Mouse (Mus musculus): ENCODE results near the gene Arhgap33.
A peak's percentile ranks its signal among the peaks of the same experiment; 100 is the strongest.
"Not testable (repeated sequence)": the region's sequence is repeated elsewhere in the genome, so short reads cannot be mapped to it uniquely, and the experiment has no call there.

The Arhgap33 gene

DNA sequence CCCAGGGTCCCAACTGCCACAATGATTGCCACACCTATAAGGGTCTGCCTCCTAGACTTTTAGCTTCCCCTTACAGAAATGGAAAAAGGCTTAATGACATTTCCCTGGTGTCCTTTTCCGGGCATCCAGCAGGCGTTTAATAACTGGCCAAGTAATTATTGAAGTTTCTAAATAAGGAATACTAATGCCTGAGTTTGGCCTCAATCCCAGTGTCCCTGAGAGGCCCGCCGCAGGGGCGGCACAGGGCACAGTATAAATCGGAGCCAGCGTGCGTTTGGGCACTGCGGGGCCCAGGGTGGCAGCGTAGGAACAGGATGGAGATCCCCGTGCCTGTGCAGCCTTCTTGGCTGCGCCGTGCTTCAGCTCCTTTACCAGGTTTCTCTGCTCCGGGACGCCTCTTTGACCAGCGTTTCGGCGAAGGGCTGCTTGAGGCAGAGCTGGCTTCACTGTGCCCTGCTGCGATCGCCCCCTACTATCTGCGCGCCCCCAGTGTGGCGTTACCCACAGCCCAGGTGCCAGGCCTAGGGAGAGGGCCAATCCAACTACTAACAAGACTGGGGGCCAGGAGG, 18.2 kb upstream of the Arhgap33 start:
- peak; percentile 50 to 79 for DNase-seq (ENCODE audit: low spot score in 2 of 2)

- DNase-seq (ENCODE audit: low spot score in 2 of 2): peak; percentile 96 to 97
Measured at GRCm38 (mm10) chr7:30552102-30553020, 17.5 kb upstream of the Arhgap33 start, which contains the start of the genes Hspb6 and Proser3. Gene Hspb6 (plus strand): TSS chr7:30552178. Gene Proser3 (minus strand): TSS chr7:30552299.

GRCm38 (mm10) chr7:30551445-30552101, 16.7 kb upstream of the Arhgap33 start:
- DNase-seq (ENCODE audit: low spot score in 2 of 2): no peak

GRCm38 (mm10) chr7:30550603-30551002, 15.7 kb upstream of the Arhgap33 start:
- peak in 1 of 2 experiments; percentile 60 for DNase-seq (ENCODE audit: low spot score in 2 of 2)

DNA sequence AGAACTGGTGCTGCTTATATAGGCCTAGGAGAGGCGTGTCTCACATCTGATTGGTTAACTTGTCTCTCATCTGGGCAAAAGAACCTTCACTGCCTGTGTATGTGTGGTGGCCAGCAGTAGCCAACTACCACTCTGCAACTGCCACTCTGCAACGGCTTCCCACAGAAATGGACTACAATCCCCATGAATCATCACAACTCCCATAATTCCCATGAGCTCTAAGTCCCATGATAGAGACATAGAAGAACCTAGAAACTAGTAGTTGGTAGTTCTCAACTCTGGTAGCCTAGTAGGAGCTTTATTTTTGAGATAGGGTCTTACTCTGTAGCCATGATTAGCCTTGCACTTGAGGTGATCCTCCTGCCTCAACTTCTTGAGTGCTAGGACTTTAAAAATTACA, 15.0 kb upstream of the Arhgap33 start:
- no peak for DNase-seq (ENCODE audit: low spot score in 2 of 2)

DNA sequence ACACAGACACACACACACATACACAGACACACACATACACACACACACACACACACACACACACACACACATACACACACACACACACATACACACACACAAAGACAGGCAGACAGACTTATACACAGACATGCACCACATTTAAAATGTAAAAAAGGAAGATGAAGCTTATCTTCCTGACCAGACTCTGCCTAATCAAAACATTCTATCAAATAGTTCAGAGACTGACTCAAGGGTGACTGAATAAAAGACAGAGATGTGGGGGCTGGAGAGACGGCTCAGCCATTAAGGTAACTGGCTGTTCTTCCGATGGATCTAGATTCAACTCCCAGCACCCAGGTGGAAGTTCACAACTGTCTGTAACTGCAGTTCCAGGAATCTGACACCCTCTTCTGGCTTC, 9.5 kb upstream of the Arhgap33 start:
- no peak for DNase-seq (ENCODE audit: low spot score in 2 of 2)

DNA sequence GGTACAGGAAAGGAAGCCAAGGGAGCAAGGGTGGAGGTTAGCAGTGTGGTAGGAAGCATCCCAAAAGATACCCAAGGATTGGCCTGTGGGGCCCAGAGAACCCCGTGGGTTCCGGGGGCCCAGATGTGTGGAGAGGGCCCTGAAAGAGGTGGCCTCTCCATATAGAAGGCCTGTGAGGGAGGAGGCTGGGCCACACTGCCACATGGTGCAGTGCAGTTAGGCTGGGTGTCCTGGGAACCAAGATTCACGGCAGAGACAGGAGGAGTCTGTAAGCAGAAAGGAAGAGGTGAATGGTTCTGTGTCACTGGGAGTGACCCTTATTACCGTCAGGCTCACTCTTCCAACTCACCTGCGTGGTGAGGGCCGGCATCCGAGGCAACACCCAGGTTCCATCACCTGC, 5.7 kb upstream of the Arhgap33 start:
- no peak for DNase-seq (ENCODE audit: low spot score in 2 of 2)

- DNase-seq (ENCODE audit: low spot score in 2 of 2): peak in 1 of 2 experiments; percentile 71
Measured at GRCm38 (mm10) chr7:30533941-30534632, 773 bp downstream of the Arhgap33 start.

GRCm38 (mm10) chr7:30532931-30533330, 1.9 kb downstream of the Arhgap33 start:
- DNase-seq (ENCODE audit: low spot score in 2 of 2): peak in 1 of 2 experiments; percentile 60

DNA sequence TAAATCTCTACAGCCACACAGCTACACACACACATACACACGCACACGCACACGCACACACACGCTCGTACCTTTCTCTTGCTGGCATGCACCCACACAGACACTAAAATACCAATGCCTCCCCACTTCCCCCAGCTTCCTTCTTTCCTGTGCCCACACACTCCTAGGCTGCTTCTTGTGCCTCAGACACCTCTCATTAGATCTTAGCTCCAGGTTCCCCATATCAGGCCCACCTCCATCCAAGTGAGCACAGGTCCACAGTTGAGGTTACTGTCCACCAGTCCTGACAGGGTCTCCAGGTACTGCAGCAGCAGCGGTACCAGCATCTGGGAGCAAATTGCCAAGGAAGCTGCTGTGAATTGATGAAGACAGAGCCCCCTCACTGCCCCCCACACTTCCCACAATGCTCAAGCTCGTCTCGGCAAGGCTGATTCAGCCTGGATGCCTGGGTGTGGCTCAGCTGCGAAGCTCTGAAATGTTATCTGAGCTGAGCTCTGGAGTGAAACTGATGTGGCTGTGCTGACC, 3.5 kb downstream of the Arhgap33 start:
- peak in 1 of 2 experiments; percentile 56 for DNase-seq (ENCODE audit: low spot score in 2 of 2)

- DNase-seq (ENCODE audit: low spot score in 2 of 2): peak in 1 of 2 experiments; percentile 58
Measured at GRCm38 (mm10) chr7:30526981-30527380, 7.9 kb downstream of the Arhgap33 start.

DNA sequence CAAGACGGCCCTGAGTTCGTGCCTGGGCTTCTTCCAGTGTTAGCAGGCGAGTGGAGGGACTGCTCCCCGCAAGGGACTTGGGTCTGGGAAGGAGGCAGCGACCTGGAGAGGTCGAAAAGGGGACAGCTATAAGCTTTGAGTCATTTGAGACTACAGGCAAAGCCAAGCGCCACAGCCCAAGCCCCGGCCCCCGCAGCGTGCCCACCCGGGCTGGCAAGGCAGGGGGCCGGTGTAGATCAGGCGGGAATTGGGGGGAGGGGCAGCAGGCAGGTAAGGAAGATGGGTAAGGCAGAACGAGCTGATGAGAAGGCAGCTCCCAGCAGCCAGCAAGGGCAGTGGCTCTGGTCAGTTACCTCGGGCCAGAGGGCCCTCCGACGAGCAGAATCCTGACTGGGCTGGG, 8.5 kb downstream of the Arhgap33 start:
- peak in 1 of 2 experiments; percentile 59 for DNase-seq (ENCODE audit: low spot score in 2 of 2)

- peak in 1 of 2 experiments; percentile 61 for DNase-seq (ENCODE audit: low spot score in 2 of 2)
Measured at GRCm38 (mm10) chr7:30525954-30526353, 8.9 kb downstream of the Arhgap33 start.

- DNase-seq (ENCODE audit: low spot score in 2 of 2): no peak
Measured at GRCm38 (mm10) chr7:30524487-30524886, 10.4 kb downstream of the Arhgap33 start.

GRCm38 (mm10) chr7:30522871-30523270, 12.0 kb downstream of the Arhgap33 start:
- no peak for DNase-seq (ENCODE audit: low spot score in 2 of 2)

GRCm38 (mm10) chr7:30520856-30521255, 14.0 kb downstream of the Arhgap33 start:
- no peak for DNase-seq (ENCODE audit: low spot score in 2 of 2)

GRCm38 (mm10) chr7:30520396-30520795, 14.5 kb downstream of the Arhgap33 start:
- DNase-seq (ENCODE audit: low spot score in 2 of 2): no peak

DNA sequence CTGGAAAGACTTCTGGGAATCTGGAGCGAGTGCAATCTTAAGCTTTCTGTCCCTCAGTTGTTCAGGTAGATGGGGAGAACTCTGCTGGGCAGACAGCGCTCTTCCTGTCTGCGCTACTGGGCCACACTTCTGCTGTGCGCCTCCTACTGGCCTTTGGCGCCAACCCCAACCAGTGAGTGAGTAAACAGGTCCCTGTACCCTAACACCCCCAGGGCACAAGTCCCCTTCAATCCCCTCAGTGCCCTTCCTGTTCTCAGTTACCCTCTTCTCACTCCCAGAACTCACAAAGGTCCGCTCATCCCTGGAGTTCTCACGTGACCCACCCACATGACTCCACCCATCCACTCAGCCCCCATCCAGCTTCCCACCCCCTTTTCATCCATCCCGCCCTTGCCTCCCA, 16.5 kb downstream of the Arhgap33 start:
- DNase-seq (ENCODE audit: low spot score in 2 of 2): no peak

- no peak for DNase-seq (ENCODE audit: low spot score in 2 of 2)
Measured at GRCm38 (mm10) chr7:30515003-30515760, 19.7 kb downstream of the Arhgap33 start.

- DNase-seq (ENCODE audit: low spot score in 2 of 2): no peak
Measured at GRCm38 (mm10) chr7:30508061-30508460, 26.8 kb downstream of the Arhgap33 start.

DNA sequence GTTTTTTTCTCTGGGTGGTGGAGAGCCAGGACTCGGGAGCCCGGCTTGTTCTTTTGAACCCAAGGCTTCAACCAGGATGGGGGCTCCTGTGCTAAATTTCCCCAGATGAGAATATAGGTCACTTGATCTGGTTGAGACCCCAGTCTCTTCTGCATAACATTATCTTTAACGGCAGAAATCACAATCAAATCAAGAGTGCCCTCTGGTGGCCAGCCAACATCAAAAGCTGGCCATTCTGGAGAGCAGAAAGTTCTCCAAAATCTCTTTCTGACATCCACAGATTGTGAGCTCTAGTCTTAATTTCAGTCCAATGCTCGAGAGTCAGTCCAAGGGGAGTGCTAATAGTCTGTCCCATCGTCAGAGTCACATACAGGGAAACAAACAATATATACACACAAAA, 33.7 kb downstream of the Arhgap33 start:
- DNase-seq (ENCODE audit: low spot score in 2 of 2): not testable (repeated sequence)
